Mouse (Mus musculus) adipose tissue, adult 10 weeks (tissue): Measurements from ENCODE around the gene Spred1. TPM values are rescaled to one million over a fixed set of nuclear protein-coding genes. Genes with fewer than 3 reads are reported as not detected.

Source experiments
- polyA plus RNA-seq: library from polyadenylated mRNA; stranded (reverse); fragments of 350-450 nt; fragmentation: Illumina TruSeq; extraction: RNeasy Lipid Tissue Mini Kit (QIAGEN cat#74804); gene quantifications from one replicate; pipeline ENCODE4 v1.2.3, GENCODE M21; 2014; ENCODE audit warnings: low read depth, low replicate concordance

Gene Spred1
- polyA plus RNA-seq: 15.9 TPM

DNA sequence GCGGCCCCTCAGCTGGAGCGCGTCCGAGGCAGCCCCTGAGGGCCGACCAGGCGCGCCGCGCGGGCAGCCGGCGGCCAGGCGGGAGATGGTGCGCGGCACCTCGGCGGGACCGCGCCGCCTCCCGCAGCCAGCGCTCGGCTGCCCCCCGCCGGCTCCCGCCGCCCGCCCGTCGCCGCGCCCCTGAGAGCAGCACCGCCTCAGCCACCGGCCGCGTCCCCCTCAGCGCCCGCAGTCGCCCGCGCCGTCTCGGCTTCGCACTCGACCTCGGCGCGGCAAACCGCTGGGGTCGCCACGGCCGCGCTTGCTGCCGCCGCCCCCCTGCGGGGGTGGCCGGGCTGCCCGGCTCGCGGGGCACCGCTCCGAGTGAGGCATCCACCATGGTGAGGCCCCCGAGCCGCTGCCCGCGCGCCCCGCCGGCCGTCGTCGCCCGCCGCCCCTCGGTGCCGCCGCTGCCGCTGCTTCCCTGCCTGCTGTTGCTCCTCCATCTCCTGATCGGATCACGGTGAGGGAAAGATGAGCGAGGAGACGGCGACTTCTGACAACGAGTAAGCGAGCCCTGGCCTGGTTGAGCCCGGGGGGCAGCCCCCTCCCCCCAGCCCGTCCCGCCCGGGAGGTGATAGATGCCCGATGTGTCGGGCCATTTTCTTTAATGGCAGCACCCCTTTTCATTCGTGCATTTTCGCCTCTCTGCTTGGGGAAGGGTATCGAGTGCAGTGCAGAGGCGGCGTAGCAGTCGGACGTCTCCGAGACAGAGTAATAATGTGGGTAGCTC, at the start of gene Spred1:
TSS of gene Spred1 (plus strand) at position 163 of the 772 bp plus-strand sequence.

Other genes starting within 250 kb of the Spred1 start
- gene Tmco5, start 242.7 kb upstream of the Spred1 start, polyA plus RNA-seq: 9.5 TPM
- 30.0 TPM for gene Fam98b, start 128.4 kb downstream of the Spred1 start, polyA plus RNA-seq
- 1.1 TPM for gene Rasgrp1, start 221.6 kb downstream of the Spred1 start, polyA plus RNA-seq